9 mouse cellular contexts compared by ENCODE assay signal in the genomic region with DNA sequence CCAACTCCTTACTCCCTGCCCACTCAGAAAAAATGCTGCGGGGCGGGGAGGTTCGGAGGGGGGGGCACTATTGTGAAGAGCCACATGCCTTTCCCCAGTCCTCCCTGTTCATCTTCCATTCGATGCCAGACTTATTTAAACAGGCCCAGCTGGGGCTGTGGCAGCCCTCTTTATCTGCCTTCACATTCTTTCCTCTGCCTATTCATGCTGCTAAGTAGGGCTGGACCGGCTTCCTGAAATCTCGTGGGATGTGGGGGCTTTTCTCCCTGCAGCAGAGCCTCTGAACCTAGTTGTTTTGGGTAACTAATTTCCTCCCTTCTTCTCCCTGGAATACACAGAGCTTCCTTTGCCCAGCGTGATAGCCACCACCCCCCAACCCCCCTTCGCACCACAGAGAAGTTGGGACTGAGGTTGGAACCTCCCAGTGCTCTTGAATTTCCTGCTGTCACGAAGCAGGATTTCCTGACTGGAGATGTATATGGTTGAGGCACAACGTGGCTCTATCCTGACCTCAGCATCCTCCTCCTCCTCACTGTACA.
A peak's percentile ranks its signal among the peaks of the same experiment; 100 is the strongest.
DNase-seq lines count a peak whose midpoint lies in the region; ATAC-seq and TF ChIP-seq lines count a peak whose summit lies in the region.
"Had no signal": no experiment of that assay in that cellular context is flagged by ENCODE, and none has a peak within 500 bp of the region (broad histone marks: within the 10 kb centered on the region; RNA-seq: fewer than 3 reads in every experiment).

No protein-coding gene starts in this region.

- peak; percentile 34 for DNase-seq in embryonic facial prominence, embryonic 10.5 days (ENCODE audit: low spot score)
- peak; percentile 15 for DNase-seq in heart, postnatal 25 days (ENCODE audit: low spot score)
- peak; percentile 21 for DNase-seq in midbrain, postnatal 0 days (ENCODE audit: low spot score)
- no peak for DNase-seq in left cerebral cortex, adult 9 months (ENCODE audit: low spot score in 2 of 2)
- DNase-seq in thymus, postnatal 10 days (ENCODE audit: low spot score in 2 of 2): no peak

- H3K4me2 ChIP-seq in limb, embryonic 13.5 days (replicated peaks): no peak overlapping the region; the same call in 1 of the 2 replicates
- no peak overlapping the region for H3K4me2 ChIP-seq in midbrain, postnatal 0 days (ENCODE audit: low read depth, low read length, poor library complexity, severe bottlenecking)

- no peaks in the 10 kb centered on the region for H3K27me3 ChIP-seq in ES-Bruce4 (ENCODE audit: control insufficient read depth, insufficient read depth, low read length, poor library complexity, severe bottlenecking)
- H3K27me3 ChIP-seq in embryonic facial prominence, embryonic 10.5 days (replicated peaks; ENCODE audit: low read depth, poor library complexity, severe bottlenecking): no peaks in the 10 kb centered on the region
- no peaks in the 10 kb centered on the region for H3K27me3 ChIP-seq in limb, embryonic 13.5 days
- H3K27me3 ChIP-seq in midbrain, postnatal 0 days (ENCODE audit: insufficient read depth, low read length): no peaks in the 10 kb centered on the region

- 18% methylated on average over 10 of the region's 10 CpGs for WGBS in embryonic facial prominence, embryonic 10.5 days
- WGBS in limb, embryonic 13.5 days: 34% methylated on average over 10 of the region's 10 CpGs
- WGBS in midbrain, postnatal 0 days: 15% methylated on average over 10 of the region's 10 CpGs

- no peak overlapping the region for H3K9ac ChIP-seq in ES-Bruce4 (ENCODE audit: low read depth, poor library complexity, severe bottlenecking)
- no peak overlapping the region for H3K9ac ChIP-seq in limb, embryonic 13.5 days
- H3K9ac ChIP-seq in midbrain, postnatal 0 days (replicated peaks; ENCODE audit: low read length, poor library complexity, severe bottlenecking): no peak overlapping the region

- TF ChIP-seq CTCF in ES-Bruce4 (IDR thresholded peaks at IDR 0.05; ENCODE audit: low read depth, low read length): no peak
- TF ChIP-seq CTCF in midbrain, postnatal 0 days (IDR thresholded peaks at IDR 0.05): no peak

- H3K4me3 ChIP-seq in ES-Bruce4 (ENCODE audit: low read depth, low read length): no peak overlapping the region
- no peak overlapping the region for H3K4me3 ChIP-seq in embryonic facial prominence, embryonic 10.5 days
- no peak overlapping the region for H3K4me3 ChIP-seq in limb, embryonic 13.5 days
- no peak overlapping the region for H3K4me3 ChIP-seq in midbrain, postnatal 0 days (ENCODE audit: low read depth, low read length)

- H3K9me3 ChIP-seq in ES-Bruce4 (replicated peaks; ENCODE audit: control insufficient read depth, insufficient read depth, low read length, poor library complexity, severe bottlenecking): no peaks in the 10 kb centered on the region
- H3K9me3 ChIP-seq in embryonic facial prominence, embryonic 10.5 days: no peaks in the 10 kb centered on the region
- H3K9me3 ChIP-seq in limb, embryonic 13.5 days: no peaks in the 10 kb centered on the region
- H3K9me3 ChIP-seq in midbrain, postnatal 0 days (ENCODE audit: low read length): no peaks in the 10 kb centered on the region

- H3K4me1 ChIP-seq in ES-Bruce4 (ENCODE audit: control insufficient read depth, insufficient read depth, low read length): no peaks in the 10 kb centered on the region
- peaks cover 13% of the 10 kb centered on the region for H3K4me1 ChIP-seq in embryonic facial prominence, embryonic 10.5 days
- peaks cover 26% of the 10 kb centered on the region for H3K4me1 ChIP-seq in limb, embryonic 13.5 days
- no peaks in the 10 kb centered on the region for H3K4me1 ChIP-seq in midbrain, postnatal 0 days (ENCODE audit: insufficient read depth, low read length)

- 0 out of 2 replicates have a peak, but pooled peaks have one; percentile 15 for ATAC-seq in limb, embryonic 13.5 days (ENCODE audit: low FRiP score, low read depth)
- ATAC-seq in midbrain, postnatal 0 days (ENCODE audit: low FRiP score): no peak
- ATAC-seq in cerebellum, adult (ENCODE audit: insufficient number of reproducible peaks, low FRiP score, low TSS enrichment): no peak
- ATAC-seq: Patski had no signal

- TF ChIP-seq EP300 in ES-Bruce4 (IDR thresholded peaks at IDR 0.05; ENCODE audit: insufficient read depth, low read depth, low read length): no peak

- H3K27ac ChIP-seq in ES-Bruce4 (ENCODE audit: insufficient read depth, low read length): peak overlapping the region; percentile 77
- H3K27ac ChIP-seq in embryonic facial prominence, embryonic 10.5 days (replicated peaks): peak overlapping the region; percentile 70
- no peak overlapping the region; the same call in 1 of the 2 replicates for H3K27ac ChIP-seq in limb, embryonic 13.5 days
- no peak overlapping the region for H3K27ac ChIP-seq in midbrain, postnatal 0 days (ENCODE audit: low read depth, low read length)

- intact Hi-C loops in heart, postnatal 25 days (cut with DNase I): loop anchor here (5.0 kb wide), 1 partner anchor 48 kb away; no protein-coding TSS in a partner anchor

- TF ChIP-seq POLR2A in ES-Bruce4 (IDR thresholded peaks at IDR 0.05; ENCODE audit: insufficient read depth, low read length): no peak

- H3K36me3 ChIP-seq in ES-Bruce4 (ENCODE audit: control insufficient read depth, insufficient read depth, low read length, poor library complexity, severe bottlenecking): no peaks in the 10 kb centered on the region
- H3K36me3 ChIP-seq in embryonic facial prominence, embryonic 10.5 days (replicated peaks): no peaks in the 10 kb centered on the region
- H3K36me3 ChIP-seq in limb, embryonic 13.5 days: no peaks in the 10 kb centered on the region
- no peaks in the 10 kb centered on the region for H3K36me3 ChIP-seq in midbrain, postnatal 0 days (ENCODE audit: insufficient read depth, low read length)

Comparison
In these comparisons a context has a peak if more than half of its experiments do, and no peak if none do; other contexts are left out.
1. H3K27ac ChIP-seq: peak in ES-Bruce4 (single experiment) and embryonic facial prominence, embryonic 10.5 days (single experiment); none in limb, embryonic 13.5 days (single experiment) and midbrain, postnatal 0 days (single experiment).
2. DNase-seq: peak in embryonic facial prominence, embryonic 10.5 days (single experiment), heart, postnatal 25 days (single experiment) and midbrain, postnatal 0 days (single experiment); none in left cerebral cortex, adult 9 months (0 of 2) and thymus, postnatal 10 days (0 of 2).